Comparison of ENCODE assay signal across 7 mouse cellular contexts in the genomic region with DNA sequence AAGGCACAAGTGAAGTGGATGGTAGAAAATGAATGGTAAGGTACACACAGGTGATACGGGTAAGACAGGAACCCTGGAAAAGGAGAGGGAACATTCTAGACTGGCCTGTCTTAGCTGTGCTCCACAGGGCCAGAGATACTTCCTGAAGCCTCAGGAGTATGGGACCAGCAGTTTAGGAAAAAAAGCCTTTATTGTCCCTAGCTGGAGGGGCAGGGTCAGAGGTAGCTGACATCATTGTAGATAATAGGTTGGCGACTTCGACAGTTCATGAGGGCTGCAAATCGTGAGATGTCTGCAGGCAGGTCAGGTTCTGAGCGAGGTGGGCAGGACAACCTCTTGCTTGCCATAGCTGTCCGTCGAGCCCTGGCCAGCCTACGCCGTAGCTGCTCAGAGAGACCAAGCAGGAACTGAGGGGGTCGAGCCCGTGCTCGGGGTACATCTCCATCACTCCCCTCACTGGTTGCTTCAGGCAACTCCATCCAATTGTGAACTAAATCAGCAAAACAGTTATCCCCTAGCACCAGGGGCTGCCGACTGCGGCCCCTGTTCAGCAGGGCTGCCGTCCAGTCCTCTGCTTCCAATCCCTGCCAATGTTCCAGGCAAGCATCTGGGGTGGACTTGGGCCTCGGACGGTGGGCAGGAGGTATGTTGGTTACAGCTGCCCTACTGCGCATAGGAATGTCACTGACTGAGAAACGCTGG. TPM values are rescaled to one million over a fixed set of nuclear protein-coding genes. Genes with fewer than 3 reads are reported as not detected.
A peak's percentile ranks its signal among the peaks of the same experiment; 100 is the strongest.
DNase-seq lines count a peak whose midpoint lies in the region; ATAC-seq and TF ChIP-seq lines count a peak whose summit lies in the region.

No protein-coding gene starts in this region.

- peak overlapping the region; percentile 88 for H3K4me2 ChIP-seq in heart, embryonic 16.5 days (ENCODE audit: low read depth, low read length)
- H3K4me2 ChIP-seq in stomach, postnatal 0 days (replicated peaks; ENCODE audit: low read depth): peak overlapping the region; percentile 80

- peak overlapping the region; percentile 81 for H3K9ac ChIP-seq in heart, embryonic 16.5 days (ENCODE audit: low read length)
- H3K9ac ChIP-seq in liver, adult 2 months (ENCODE audit: low read depth, low read length): peak overlapping the region; percentile 48; the same call in 1 of the 2 replicates
- H3K9ac ChIP-seq in stomach, postnatal 0 days (ENCODE audit: low read length): peak overlapping the region; percentile 74

- TF ChIP-seq EP300 in stomach, postnatal 0 days (optimal IDR thresholded peaks at IDR 0.05): no peak

- peak overlapping the region; percentile 83 for H3K4me3 ChIP-seq in heart, embryonic 16.5 days (ENCODE audit: low read length)
- H3K4me3 ChIP-seq in liver, adult 2 months (ENCODE audit: insufficient read depth, low read depth, low read length): peak overlapping the region; percentile 21; the same call in 1 of the 2 replicates
- H3K4me3 ChIP-seq in stomach, postnatal 0 days (ENCODE audit: low read depth, low read length): peak overlapping the region; percentile 64

- TF ChIP-seq POLR2A in liver, adult 2 months (IDR thresholded peaks at IDR 0.05; ENCODE audit: extremely low read depth, insufficient read depth, low read length): no peak

- no peaks in the 10 kb centered on the region for H3K79me2 ChIP-seq in liver, adult 2 months (ENCODE audit: control insufficient read depth, insufficient read depth, low read length)

- ATAC-seq in heart, embryonic 16.5 days (replicated peaks; ENCODE audit: extremely low read depth, insufficient read depth, low FRiP score): no peak
- ATAC-seq in stomach, postnatal 0 days (ENCODE audit: low FRiP score, low TSS enrichment): no peak

- H3K4me1 ChIP-seq in heart, embryonic 16.5 days (ENCODE audit: control insufficient read depth, insufficient read depth, low read length): peaks cover 49% of the 10 kb centered on the region
- H3K4me1 ChIP-seq in liver, adult 2 months (ENCODE audit: control insufficient read depth, insufficient read depth, low read length): peaks cover 10% of the 10 kb centered on the region; the same call in 1 of the 2 replicates
- H3K4me1 ChIP-seq in stomach, postnatal 0 days (replicated peaks; ENCODE audit: control insufficient read depth, insufficient read depth): peaks cover 9% of the 10 kb centered on the region

- peaks cover 4% of the 10 kb centered on the region; the same call in 1 of the 2 replicates for H3K36me3 ChIP-seq in heart, embryonic 16.5 days (ENCODE audit: control insufficient read depth, insufficient read depth)
- H3K36me3 ChIP-seq in liver, adult 2 months (ENCODE audit: control insufficient read depth, insufficient read depth, low read length): no peaks in the 10 kb centered on the region
- peaks cover 3% of the 10 kb centered on the region; the same call in 1 of the 2 replicates for H3K36me3 ChIP-seq in stomach, postnatal 0 days (ENCODE audit: control insufficient read depth, insufficient read depth, low read length)

- H3K27ac ChIP-seq in heart, embryonic 16.5 days (ENCODE audit: low read length): peak overlapping the region; percentile 99
- peak overlapping the region; percentile 64 for H3K27ac ChIP-seq in liver, adult 2 months (replicated peaks; ENCODE audit: insufficient read depth, low read depth, low read length)
- peak overlapping the region; percentile 97 for H3K27ac ChIP-seq in stomach, postnatal 0 days (replicated peaks)

- peak; percentile 13 to 28 for DNase-seq in B cell, adult 2 months
- DNase-seq in adipocyte (ENCODE audit: low spot score): peak; percentile 10
- DNase-seq in liver, adult 2 months (ENCODE audit: extremely low read depth, low read depth, low spot score): no peak
- no peak for DNase-seq in stomach, postnatal 0 days (ENCODE audit: low spot score)
- no peak for DNase-seq in cerebellum, postnatal 14 days
- no peak for DNase-seq in layer of hippocampus, adult 18-20 months (ENCODE audit: low spot score in 2 of 2)

- WGBS in heart, embryonic 16.5 days: 45% methylated on average over 19 of the region's 19 CpGs
- 78% methylated on average over 19 of the region's 19 CpGs for WGBS in liver, adult 2 months
- WGBS in stomach, postnatal 0 days: 40% methylated on average over 19 of the region's 19 CpGs

- no peaks in the 10 kb centered on the region for H3K9me3 ChIP-seq in heart, embryonic 16.5 days (replicated peaks; ENCODE audit: control insufficient read depth, low read length)
- no peaks in the 10 kb centered on the region for H3K9me3 ChIP-seq in stomach, postnatal 0 days (ENCODE audit: control insufficient read depth, low read length)

- TF ChIP-seq CTCF in liver, adult 2 months (IDR thresholded peaks at IDR 0.05; ENCODE audit: low read depth, low read length): no peak
- no peak for TF ChIP-seq CTCF in stomach, postnatal 0 days (IDR thresholded peaks at IDR 0.05; ENCODE audit: low read depth)

- H3K27me3 ChIP-seq in heart, embryonic 16.5 days (ENCODE audit: control insufficient read depth, insufficient read depth, low read length): no peaks in the 10 kb centered on the region
- H3K27me3 ChIP-seq in liver, adult 2 months (ENCODE audit: control insufficient read depth, insufficient read depth, low read length): no peaks in the 10 kb centered on the region
- no peaks in the 10 kb centered on the region for H3K27me3 ChIP-seq in stomach, postnatal 0 days (ENCODE audit: control insufficient read depth, insufficient read depth, low read length)

RNA-seq across cellular contexts. Expression of a gene that starts 1.3 kb away (rescaled TPM):
- 2.6 and 3.0 TPM in 2 replicates for polyA plus RNA-seq in heart, embryonic 16.5 days (2015; fragmentation: Nextera tagmentation; extraction: Ambion mirVana)
- total RNA-seq in liver, adult 2 months (2014; rRNA removed): not detected in 2 replicates
- polyA plus RNA-seq in liver, adult 2 months (2012; rRNA removed): 0.10 TPM in 1 of 2 replicates, not detected in the other
- polyA plus RNA-seq in stomach, postnatal 0 days (2015; fragmentation: Nextera tagmentation; extraction: Ambion mirVana): 0.69 and 0.87 TPM in 2 replicates
- 1 to 10 TPM; 2.0 TPM for total RNA-seq in layer of hippocampus, adult 18-20 months (2021)

RNA-seq across cellular contexts. Expression of a gene that starts 1.5 kb away (rescaled TPM):
- 40.9 and 44.0 TPM in 2 replicates for polyA plus RNA-seq in heart, embryonic 16.5 days (2015; fragmentation: Nextera tagmentation; extraction: Ambion mirVana)
- 0.87 and 1.3 TPM in 2 replicates for total RNA-seq in liver, adult 2 months (2014; rRNA removed)
- 1.1 and 1.7 TPM in 2 replicates for polyA plus RNA-seq in liver, adult 2 months (2012; rRNA removed)
- polyA plus RNA-seq in stomach, postnatal 0 days (2015; fragmentation: Nextera tagmentation; extraction: Ambion mirVana): 25.9 and 27.6 TPM in 2 replicates
- total RNA-seq in layer of hippocampus, adult 18-20 months (2021): 10 to 100 TPM; 10.7 to 14.7 TPM

RNA-seq across cellular contexts. Expression of a gene that starts 8.1 kb away (rescaled TPM):
- polyA plus RNA-seq in heart, embryonic 16.5 days (2015; fragmentation: Nextera tagmentation; extraction: Ambion mirVana): 4.6 TPM in 2 replicates
- total RNA-seq in liver, adult 2 months (2014; rRNA removed): not detected in 2 replicates
- polyA plus RNA-seq in liver, adult 2 months (2012; rRNA removed): 0.19 and 0.44 TPM in 2 replicates
- 1.3 and 2.0 TPM in 2 replicates for polyA plus RNA-seq in stomach, postnatal 0 days (2015; fragmentation: Nextera tagmentation; extraction: Ambion mirVana)
- total RNA-seq in layer of hippocampus, adult 18-20 months (2021): 1 to 10 TPM; 4.4 to 6.9 TPM

RNA-seq across cellular contexts. Expression of a gene that starts 8.9 kb away (rescaled TPM):
- polyA plus RNA-seq in heart, embryonic 16.5 days (2015; fragmentation: Nextera tagmentation; extraction: Ambion mirVana): 24.1 and 24.2 TPM in 2 replicates
- total RNA-seq in liver, adult 2 months (2014; rRNA removed): 16.4 and 22.0 TPM in 2 replicates
- 19.3 and 30.6 TPM in 2 replicates for polyA plus RNA-seq in liver, adult 2 months (2012; rRNA removed)
- polyA plus RNA-seq in stomach, postnatal 0 days (2015; fragmentation: Nextera tagmentation; extraction: Ambion mirVana): 24.7 and 28.9 TPM in 2 replicates
- total RNA-seq in layer of hippocampus, adult 18-20 months (2021): 1 to 10 TPM; 5.1 to 5.9 TPM

RNA-seq across cellular contexts. Expression of a gene that starts 11.9 kb away (rescaled TPM):
- polyA plus RNA-seq in heart, embryonic 16.5 days (2015; fragmentation: Nextera tagmentation; extraction: Ambion mirVana): 0.36 and 0.76 TPM in 2 replicates
- total RNA-seq in liver, adult 2 months (2014; rRNA removed): 1.7 TPM in 1 of 2 replicates, not detected in the other
- 0.44 and 0.76 TPM in 2 replicates for polyA plus RNA-seq in liver, adult 2 months (2012; rRNA removed)
- 0.18 TPM in 1 of 2 replicates, not detected in the other for polyA plus RNA-seq in stomach, postnatal 0 days (2015; fragmentation: Nextera tagmentation; extraction: Ambion mirVana)
- total RNA-seq in layer of hippocampus, adult 18-20 months (2021): 1 to 10 TPM; 2.5 to 5.5 TPM

Comparison
In these comparisons a context has a peak if more than half of its experiments do, and no peak if none do; other contexts are left out.
1. DNase-seq: peak in B cell, adult 2 months (2 of 2) and adipocyte (single experiment); none in liver, adult 2 months (single experiment), stomach, postnatal 0 days (single experiment), cerebellum, postnatal 14 days (0 of 2) and layer of hippocampus, adult 18-20 months (0 of 2).
2. H3K4me3 ChIP-seq: peak in every context shown above with its lines; median percentile 83 in heart, embryonic 16.5 days; 64 in stomach, postnatal 0 days; 21 in liver, adult 2 months.
3. Peak in every context shown above with its lines, with median percentiles within 50 percentile points of each other: H3K27ac ChIP-seq and H3K9ac ChIP-seq.